ENCODE assay signal across 8 mouse cellular contexts in genomic region chr13:5863408-5863891, GRCm38 (mm10). TPM values are rescaled to one million over a fixed set of nuclear protein-coding genes. Genes with fewer than 3 reads are reported as not detected.
DNase-seq lines count a peak whose midpoint lies in the region; ATAC-seq and TF ChIP-seq lines count a peak whose summit lies in the region.

No protein-coding gene starts in this region.

- H3K36me3 ChIP-seq in G1E (replicated peaks) = peaks cover 42% of the 10 kb centered on the region
- peaks cover 34% of the 10 kb centered on the region for H3K36me3 ChIP-seq in forebrain, embryonic 12.5 days (replicated peaks)
- peaks cover 27% of the 10 kb centered on the region; the same call in 1 of the 2 replicates for H3K36me3 ChIP-seq in hindbrain, postnatal 0 days (ENCODE audit: insufficient read depth, low read length)
- peaks cover 33% of the 10 kb centered on the region for H3K36me3 ChIP-seq in liver, postnatal 0 days (replicated peaks; ENCODE audit: insufficient read depth, low read length)

- no peaks in the 10 kb centered on the region for H3K27me3 ChIP-seq in G1E (ENCODE audit: insufficient read depth, low read length)
- no peaks in the 10 kb centered on the region for H3K27me3 ChIP-seq in forebrain, embryonic 12.5 days
- H3K27me3 ChIP-seq in hindbrain, postnatal 0 days (ENCODE audit: insufficient read depth, low read length) = no peaks in the 10 kb centered on the region
- no peaks in the 10 kb centered on the region for H3K27me3 ChIP-seq in liver, postnatal 0 days (ENCODE audit: insufficient read depth, low read length)

- TF ChIP-seq CTCF in G1E (IDR thresholded peaks at IDR 0.05; ENCODE audit: low read depth, low read length) = no peak
- no peak for TF ChIP-seq CTCF in hindbrain, postnatal 0 days (IDR thresholded peaks at IDR 0.05; ENCODE audit: low read depth)
- TF ChIP-seq CTCF in liver, postnatal 0 days (IDR thresholded peaks at IDR 0.05; ENCODE audit: low read depth) = no peak

- peaks cover 36% of the 10 kb centered on the region for H3K4me1 ChIP-seq in G1E (ENCODE audit: insufficient read depth, low read depth, low read length)
- H3K4me1 ChIP-seq in forebrain, embryonic 12.5 days = peaks cover 20% of the 10 kb centered on the region
- peaks cover 8% of the 10 kb centered on the region; the same call in 1 of the 2 replicates for H3K4me1 ChIP-seq in hindbrain, postnatal 0 days (ENCODE audit: insufficient read depth, low read length)
- peaks cover 15% of the 10 kb centered on the region for H3K4me1 ChIP-seq in liver, postnatal 0 days (ENCODE audit: insufficient read depth)

- peak; percentile 25 to 40 for DNase-seq in cerebellum, postnatal 25 days
- DNase-seq in cerebellum, adult 8-10 months = no peak
- peak; percentile 27 for DNase-seq in G1E (ENCODE audit: low spot score)
- peak; percentile 52 for DNase-seq in hindbrain, postnatal 0 days (ENCODE audit: low spot score)
- no peak for DNase-seq in liver, postnatal 0 days
- peak; percentile 28 for DNase-seq in retina, embryonic 14.5 days (ENCODE audit: low spot score)
- DNase-seq in ovary, postnatal 36 days (ENCODE audit: low spot score) = no peak

- 8% methylated on average over 5 of the region's 5 CpGs for WGBS in forebrain, embryonic 12.5 days
- 2% methylated on average over 5 of the region's 5 CpGs for WGBS in hindbrain, postnatal 0 days
- 6% methylated on average over 5 of the region's 5 CpGs for WGBS in liver, postnatal 0 days (ENCODE audit: insufficient replicate concordance)

- H3K4me2 ChIP-seq in forebrain, embryonic 12.5 days = peak overlapping the region; percentile 64
- H3K4me2 ChIP-seq in hindbrain, postnatal 0 days (ENCODE audit: low read depth, low read length) = peak overlapping the region; percentile 74
- peak overlapping the region; percentile 91 for H3K4me2 ChIP-seq in liver, postnatal 0 days (ENCODE audit: low read depth, low read length)

- peak overlapping the region; percentile 92 for H3K27ac ChIP-seq in forebrain, embryonic 12.5 days
- peak overlapping the region; percentile 92 for H3K27ac ChIP-seq in hindbrain, postnatal 0 days
- peak overlapping the region; percentile 96 for H3K27ac ChIP-seq in liver, postnatal 0 days (ENCODE audit: low read depth)

- H3K9me3 ChIP-seq in G1E (replicated peaks) = no peaks in the 10 kb centered on the region
- no peaks in the 10 kb centered on the region for H3K9me3 ChIP-seq in forebrain, embryonic 12.5 days
- no peaks in the 10 kb centered on the region for H3K9me3 ChIP-seq in hindbrain, postnatal 0 days (ENCODE audit: low read length)
- H3K9me3 ChIP-seq in liver, postnatal 0 days (ENCODE audit: low read length) = no peaks in the 10 kb centered on the region

- H3K9ac ChIP-seq in forebrain, embryonic 12.5 days = peak overlapping the region; percentile 70
- H3K9ac ChIP-seq in hindbrain, postnatal 0 days (replicated peaks; ENCODE audit: low read length) = peak overlapping the region; percentile 75
- peak overlapping the region; percentile 75 for H3K9ac ChIP-seq in liver, postnatal 0 days (replicated peaks)

- ATAC-seq in G1E (ENCODE audit: extremely low read depth, insufficient number of reproducible peaks, low FRiP score, poor library complexity, severe bottlenecking) = no peak
- no peak for ATAC-seq in forebrain, embryonic 12.5 days (ENCODE audit: low FRiP score)
- no peak for ATAC-seq in hindbrain, postnatal 0 days
- ATAC-seq in liver, postnatal 0 days = no peak

- peak overlapping the region; percentile 85 for H3K4me3 ChIP-seq in G1E (ENCODE audit: low read depth, low read length)
- peak overlapping the region; percentile 68 for H3K4me3 ChIP-seq in forebrain, embryonic 12.5 days (replicated peaks)
- H3K4me3 ChIP-seq in hindbrain, postnatal 0 days (ENCODE audit: low read length) = peak overlapping the region; percentile 92
- peak overlapping the region; percentile 68 for H3K4me3 ChIP-seq in liver, postnatal 0 days (ENCODE audit: low read depth, low read length)

- peak; percentile 40; the same call in 1 of the 2 replicates for TF ChIP-seq EP300 in liver, postnatal 0 days (IDR thresholded peaks at IDR 0.05; ENCODE audit: low read depth)

RNA-seq across cellular contexts. Expression of gene Klf6, which starts 2.2 kb away (rescaled TPM):
- total RNA-seq in G1E (2014; fragmentation: Nextera tagmentation) (90.9 and 104 TPM in 2 replicates), G1E (2017) (88.2 and 101 TPM in 2 replicates)
- 25.3 and 26.3 TPM in 2 replicates for polyA plus RNA-seq in G1E (2012)
- 53.7 and 63.8 TPM in 2 replicates for polyA plus RNA-seq in forebrain, embryonic 12.5 days (2016; fragmentation: Nextera tagmentation; extraction: Ambion mirVana)
- total RNA-seq in hindbrain, postnatal 0 days (2014; rRNA removed) = 41.6 and 53.1 TPM in 2 replicates
- 99.6 and 104 TPM in 2 replicates for polyA plus RNA-seq in hindbrain, postnatal 0 days (2015; fragmentation: Nextera tagmentation; extraction: Ambion mirVana)
- 15.3 and 18.9 TPM in 2 replicates for polyA plus RNA-seq in liver, postnatal 0 days (2015; fragmentation: Nextera tagmentation; extraction: Ambion mirVana)

Comparison
In these comparisons a context has a peak if more than half of its experiments do, and no peak if none do; other contexts are left out.
1. DNase-seq: peak in cerebellum, postnatal 25 days (2 of 2), G1E (single experiment), hindbrain, postnatal 0 days (single experiment) and retina, embryonic 14.5 days (single experiment); none in cerebellum, adult 8-10 months (single experiment), liver, postnatal 0 days (single experiment) and ovary, postnatal 36 days (single experiment).
2. Peak in every context shown above with its lines, with median percentiles within 50 percentile points of each other: H3K4me3 ChIP-seq, H3K27ac ChIP-seq, H3K4me2 ChIP-seq and H3K9ac ChIP-seq.